Mouse (Mus musculus): Measurements from ENCODE around the gene Rassf3. TPM values are rescaled to one million over a fixed set of nuclear protein-coding genes. Genes with fewer than 3 reads are reported as not detected.

Rassf3 gene
- total RNA-seq, 1 experiment: 13.1 TPM

DNA sequence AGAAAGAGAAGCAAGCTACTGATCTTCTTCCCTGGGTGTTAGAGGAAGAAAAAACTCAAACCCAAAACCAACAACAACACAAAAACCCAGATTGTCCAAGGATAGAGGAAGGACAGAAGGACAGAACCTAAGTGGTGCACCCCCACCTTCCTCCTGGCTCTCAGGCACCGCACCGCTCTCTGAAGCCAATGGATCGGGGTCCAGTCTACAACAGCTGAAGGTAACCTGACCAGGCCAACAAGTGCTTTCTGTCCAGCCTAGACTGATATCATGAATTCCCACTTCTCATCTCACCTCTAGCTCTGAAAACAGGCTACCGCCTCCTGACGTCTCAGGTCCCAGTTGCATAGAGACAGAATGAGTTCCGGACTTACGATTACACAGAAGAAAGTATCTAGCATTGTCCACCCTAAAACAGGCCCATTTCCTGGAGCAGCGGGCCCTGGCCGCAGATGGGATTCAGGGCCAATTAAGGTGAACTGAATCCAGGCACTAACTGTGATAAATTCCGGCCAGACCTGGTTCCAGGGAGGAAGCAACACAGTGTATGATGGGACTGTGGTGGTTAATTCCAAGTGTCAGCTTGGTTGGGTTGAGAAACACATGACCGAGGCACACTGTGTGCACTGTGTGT is 54.4 kb downstream of the Rassf3 start:
- no peak for TF ChIP-seq HCFC1 (IDR thresholded peaks at IDR 0.05; ENCODE audit: borderline replicate concordance, insufficient read depth, low read length)
- no peak for TF ChIP-seq ZNF384 (IDR thresholded peaks at IDR 0.05; ENCODE audit: low read depth, low read length)
- TF ChIP-seq CHD2 (IDR thresholded peaks at IDR 0.05; ENCODE audit: low read depth, low read length): no peak
- TF ChIP-seq MAFK (IDR thresholded peaks at IDR 0.05; ENCODE audit: insufficient read depth, low read depth, low read length): no peak
- no peak for TF ChIP-seq ZC3H11A (IDR thresholded peaks at IDR 0.05; ENCODE audit: borderline replicate concordance, low read depth, low read length)
- Histone ChIP-seq H3K9ac (ENCODE audit: insufficient read depth, low read depth, low read length, poor library complexity, severe bottlenecking) (no peak overlapping the region), H3K4me1 (ENCODE audit: control insufficient read depth in 2 of 2, insufficient read depth in 2 of 2, low read length in 2 of 2, poor library complexity in 1 of 2) (peaks cover 4 to 25% of the 10 kb centered on the region in 2 experiments), H3K27ac (ENCODE audit: insufficient read depth, low read depth, low read length, poor library complexity, severe bottlenecking) (no peak overlapping the region), H3K4me3 (ENCODE audit: insufficient read depth in 1 of 2, low read depth in 1 of 2, low read length in 2 of 2, poor library complexity in 1 of 2, severe bottlenecking in 1 of 2) (no peak overlapping the region), H3K36me3 (ENCODE audit: control insufficient read depth, insufficient read depth, low read length, poor library complexity, severe bottlenecking) (peaks cover 5% of the 10 kb centered on the region; the same call in 1 of the 2 replicates), H3K9me3 (ENCODE audit: control insufficient read depth, insufficient read depth, low read depth, low read length) (no peaks in the 10 kb centered on the region)
- no peak for DNase-seq (ENCODE audit: low read depth, low spot score)
- in situ Hi-C loops (cut with MboI; ENCODE audit: low sequenced_read_pairs in 2 of 2, unreplicated experiment in 2 of 2): no loop called here

DNA sequence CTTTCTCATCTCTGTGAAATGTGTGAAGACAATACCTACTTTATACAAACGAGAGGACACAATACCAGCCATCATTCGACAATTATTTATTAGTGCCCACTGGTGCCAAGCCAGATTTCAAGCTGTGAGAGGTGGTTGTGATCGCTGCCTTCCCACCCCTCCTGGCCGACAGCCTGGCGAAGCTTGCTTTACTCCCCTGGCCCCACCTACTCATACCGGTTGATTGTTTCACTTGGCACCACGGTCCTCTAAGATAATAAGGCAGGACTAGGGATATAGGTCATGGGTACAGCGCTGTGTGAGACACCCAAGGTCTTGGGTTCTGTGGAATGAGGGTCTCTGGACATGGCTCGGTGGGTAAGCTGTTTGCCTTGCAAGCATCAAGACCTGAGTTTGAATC is 55.1 kb downstream of the Rassf3 start:
- peaks cover 2 to 21% of the 10 kb centered on the region in 2 experiments; a peak in 2 of 4 replicates for H3K4me1 ChIP-seq (ENCODE audit: control insufficient read depth in 2 of 2, insufficient read depth in 2 of 2, low read length in 2 of 2, poor library complexity in 1 of 2)
- in situ Hi-C loops (cut with MboI; ENCODE audit: low sequenced_read_pairs in 2 of 2, unreplicated experiment in 2 of 2): no loop called here
- H3K4me3 ChIP-seq (ENCODE audit: insufficient read depth in 1 of 2, low read depth in 1 of 2, low read length in 2 of 2, poor library complexity in 1 of 2, severe bottlenecking in 1 of 2): no peak overlapping the region
- no peak overlapping the region for H3K9ac ChIP-seq (ENCODE audit: insufficient read depth, low read depth, low read length, poor library complexity, severe bottlenecking)
- no peak for DNase-seq (ENCODE audit: low read depth, low spot score)
- no peak for TF ChIP-seq MAFK (IDR thresholded peaks at IDR 0.05; ENCODE audit: insufficient read depth, low read depth, low read length)
- TF ChIP-seq CHD2 (IDR thresholded peaks at IDR 0.05; ENCODE audit: low read depth, low read length): no peak
- TF ChIP-seq ZC3H11A (IDR thresholded peaks at IDR 0.05; ENCODE audit: borderline replicate concordance, low read depth, low read length): no peak
- TF ChIP-seq ZNF384 (IDR thresholded peaks at IDR 0.05; ENCODE audit: low read depth, low read length): no peak
- no peak for TF ChIP-seq HCFC1 (IDR thresholded peaks at IDR 0.05; ENCODE audit: borderline replicate concordance, insufficient read depth, low read length)
- H3K27ac ChIP-seq (ENCODE audit: insufficient read depth, low read depth, low read length, poor library complexity, severe bottlenecking): no peak overlapping the region
- no peaks in the 10 kb centered on the region for H3K9me3 ChIP-seq (ENCODE audit: control insufficient read depth, insufficient read depth, low read depth, low read length)
- peaks cover 5% of the 10 kb centered on the region; the same call in 1 of the 2 replicates for H3K36me3 ChIP-seq (ENCODE audit: control insufficient read depth, insufficient read depth, low read length, poor library complexity, severe bottlenecking)

DNA sequence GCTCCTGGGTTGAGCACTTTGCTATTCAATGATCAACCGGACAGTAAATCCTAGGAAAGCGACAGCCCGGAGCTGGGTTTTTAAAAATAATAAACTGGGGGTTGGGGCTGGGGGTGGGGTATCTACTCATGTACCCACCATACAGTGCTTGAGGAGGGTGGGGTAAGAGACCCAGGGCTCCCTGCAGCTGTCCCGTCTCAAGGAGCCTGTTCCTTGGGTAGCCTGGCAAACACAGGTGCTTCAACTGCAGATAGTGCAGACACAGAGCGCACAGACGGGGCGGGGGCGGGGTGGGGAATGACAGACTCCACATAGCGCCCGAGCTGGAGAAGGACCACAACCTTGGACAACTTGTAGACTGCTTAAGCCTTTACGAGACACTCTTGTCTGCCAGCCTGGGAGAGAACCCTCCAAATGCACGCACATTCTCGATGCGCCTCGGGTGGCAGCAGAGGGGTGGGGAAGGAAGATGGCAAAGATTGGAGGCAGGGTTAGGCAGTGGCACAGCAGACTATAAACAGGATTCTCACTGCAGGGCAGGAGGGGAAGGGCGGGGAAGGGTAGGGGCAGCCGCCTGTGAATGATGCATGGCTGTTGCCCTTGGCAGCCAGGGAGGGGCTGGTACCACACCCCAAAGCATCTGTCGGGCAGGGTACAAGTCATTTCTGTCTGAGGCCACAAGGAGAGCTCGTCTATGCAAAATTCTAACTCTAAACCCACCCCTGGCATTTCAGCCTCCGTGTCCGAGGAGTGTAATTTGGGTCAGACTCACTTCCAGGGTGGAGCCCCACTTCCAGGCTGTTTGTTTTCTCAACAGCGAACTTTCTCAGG is 56.3 kb downstream of the Rassf3 start:
- Histone ChIP-seq H3K36me3 (ENCODE audit: control insufficient read depth, insufficient read depth, low read length, poor library complexity, severe bottlenecking) (peaks cover 12% of the 10 kb centered on the region; the same call in 1 of the 2 replicates), H3K27ac (ENCODE audit: insufficient read depth, low read depth, low read length, poor library complexity, severe bottlenecking) (no peak overlapping the region), H3K4me1 (ENCODE audit: control insufficient read depth in 2 of 2, insufficient read depth in 2 of 2, low read length in 2 of 2, poor library complexity in 1 of 2) (peaks cover 2 to 15% of the 10 kb centered on the region in 2 experiments; a peak in 2 of 4 replicates), H3K9me3 (ENCODE audit: control insufficient read depth, insufficient read depth, low read depth, low read length) (no peaks in the 10 kb centered on the region), H3K9ac (ENCODE audit: insufficient read depth, low read depth, low read length, poor library complexity, severe bottlenecking) (no peak overlapping the region), H3K4me3 (ENCODE audit: insufficient read depth in 1 of 2, low read depth in 1 of 2, low read length in 2 of 2, poor library complexity in 1 of 2, severe bottlenecking in 1 of 2) (no peak overlapping the region)
- no peak for TF ChIP-seq CHD2 (IDR thresholded peaks at IDR 0.05; ENCODE audit: low read depth, low read length)
- TF ChIP-seq ZNF384 (IDR thresholded peaks at IDR 0.05; ENCODE audit: low read depth, low read length): no peak
- TF ChIP-seq ZC3H11A (IDR thresholded peaks at IDR 0.05; ENCODE audit: borderline replicate concordance, low read depth, low read length): no peak
- TF ChIP-seq HCFC1 (IDR thresholded peaks at IDR 0.05; ENCODE audit: borderline replicate concordance, insufficient read depth, low read length): no peak
- in situ Hi-C loops (cut with MboI; ENCODE audit: low sequenced_read_pairs in 2 of 2, unreplicated experiment in 2 of 2): no loop called here
- no peak for DNase-seq (ENCODE audit: low read depth, low spot score)

- H3K9ac ChIP-seq (ENCODE audit: insufficient read depth, low read depth, low read length, poor library complexity, severe bottlenecking): no peak overlapping the region
- H3K27ac ChIP-seq (ENCODE audit: insufficient read depth, low read depth, low read length, poor library complexity, severe bottlenecking): no peak overlapping the region
- peaks cover 2 to 15% of the 10 kb centered on the region in 2 experiments; a peak in 2 of 4 replicates for H3K4me1 ChIP-seq (ENCODE audit: control insufficient read depth in 2 of 2, insufficient read depth in 2 of 2, low read length in 2 of 2, poor library complexity in 1 of 2)
- H3K4me3 ChIP-seq (ENCODE audit: insufficient read depth in 1 of 2, low read depth in 1 of 2, low read length in 2 of 2, poor library complexity in 1 of 2, severe bottlenecking in 1 of 2): no peak overlapping the region
- in situ Hi-C loops (cut with MboI; ENCODE audit: low sequenced_read_pairs in 2 of 2, unreplicated experiment in 2 of 2): no loop called here
- DNase-seq (ENCODE audit: low read depth, low spot score): no peak
- peaks cover 17% of the 10 kb centered on the region; the same call in 1 of the 2 replicates for H3K36me3 ChIP-seq (ENCODE audit: control insufficient read depth, insufficient read depth, low read length, poor library complexity, severe bottlenecking)
- TF ChIP-seq HCFC1 (IDR thresholded peaks at IDR 0.05; ENCODE audit: borderline replicate concordance, insufficient read depth, low read length): no peak
- no peak for TF ChIP-seq CHD2 (IDR thresholded peaks at IDR 0.05; ENCODE audit: low read depth, low read length)
- no peak for TF ChIP-seq MAFK (IDR thresholded peaks at IDR 0.05; ENCODE audit: insufficient read depth, low read depth, low read length)
- no peak for TF ChIP-seq ZNF384 (IDR thresholded peaks at IDR 0.05; ENCODE audit: low read depth, low read length)
- H3K9me3 ChIP-seq (ENCODE audit: control insufficient read depth, insufficient read depth, low read depth, low read length): no peaks in the 10 kb centered on the region
These were observed 57.3 kb downstream of the Rassf3 start for GRCm38 (mm10) chr10:121418835-121419234.
